In the genomic region with DNA sequence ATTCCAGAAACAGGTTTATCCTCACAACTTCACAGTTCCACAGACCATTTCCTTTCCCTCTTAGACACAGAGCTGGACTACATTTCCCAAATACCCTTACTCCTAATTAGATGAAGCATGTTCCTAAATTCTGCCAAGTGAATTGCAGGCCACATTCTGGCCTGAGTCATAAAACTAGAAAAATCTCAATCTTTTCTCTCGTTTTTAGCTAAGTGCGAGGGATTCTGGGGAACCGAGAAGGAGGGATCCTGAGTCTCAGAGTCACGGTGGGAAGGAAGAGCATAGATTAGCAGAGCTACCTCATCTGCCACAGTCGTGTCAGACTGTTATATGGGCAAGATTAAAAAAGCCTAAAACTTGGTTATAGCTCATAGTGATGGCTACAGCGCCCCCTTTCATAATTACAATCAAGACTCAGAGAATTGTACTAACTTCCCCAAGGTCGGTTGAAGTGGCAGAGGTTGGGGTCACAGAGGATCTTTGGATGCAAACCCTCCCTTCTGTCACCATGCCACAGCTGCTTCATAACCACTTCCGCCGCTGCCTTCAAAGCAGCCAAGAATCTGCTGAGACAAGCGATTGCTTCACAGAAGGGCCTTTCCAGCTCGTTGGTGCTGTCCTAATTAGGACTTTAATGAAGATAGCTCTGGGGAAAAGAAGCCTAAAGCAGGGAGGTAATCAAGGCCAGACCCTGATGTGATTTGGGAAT, we compare ENCODE assay signal across 10 mouse cellular contexts. TPM values are rescaled to one million over a fixed set of nuclear protein-coding genes. Genes with fewer than 3 reads are reported as not detected.
DNase-seq lines count a peak whose midpoint lies in the region; ATAC-seq and TF ChIP-seq lines count a peak whose summit lies in the region.
"Had no signal": no experiment of that assay in that cellular context is flagged by ENCODE, and none has a peak within 500 bp of the region (broad histone marks: within the 10 kb centered on the region; RNA-seq: fewer than 3 reads in every experiment).

No protein-coding gene starts in this region.

- no peak overlapping the region for H3K9ac ChIP-seq in hindbrain, embryonic 12.5 days
- H3K9ac ChIP-seq in hindbrain, embryonic 11.5 days (ENCODE audit: low read depth, low read length), result no peak overlapping the region
- H3K9ac ChIP-seq in neural tube, embryonic 15.5 days (replicated peaks), result no peak overlapping the region
- H3K9ac ChIP-seq in heart, adult 2 months (ENCODE audit: low read depth, low read length), result no peak overlapping the region
- H3K9ac ChIP-seq: intestine, embryonic 15.5 days had no signal

- WGBS in hindbrain, embryonic 12.5 days, result 69% methylated on average over 11 of the region's 11 CpGs
- 73% methylated on average over 11 of the region's 11 CpGs for WGBS in hindbrain, embryonic 11.5 days
- WGBS in neural tube, embryonic 15.5 days, result 57% methylated on average over 11 of the region's 11 CpGs
- WGBS in heart, adult 2 months, result 66% methylated on average over 11 of the region's 11 CpGs

- no peak for TF ChIP-seq EP300 in heart, adult 2 months (IDR thresholded peaks at IDR 0.05; ENCODE audit: insufficient read depth, low read depth, low read length)

- no peaks in the 10 kb centered on the region; the same call in 1 of the 2 replicates for H3K27me3 ChIP-seq in hindbrain, embryonic 12.5 days
- no peaks in the 10 kb centered on the region for H3K27me3 ChIP-seq in hindbrain, embryonic 11.5 days (ENCODE audit: control insufficient read depth, insufficient read depth, low read length)
- no peaks in the 10 kb centered on the region for H3K27me3 ChIP-seq in neural tube, embryonic 15.5 days (replicated peaks)
- no peaks in the 10 kb centered on the region for H3K27me3 ChIP-seq in heart, adult 2 months (ENCODE audit: control insufficient read depth, insufficient read depth, low read length)
- H3K27me3 ChIP-seq: intestine, embryonic 15.5 days had no signal

- no peak for TF ChIP-seq POLR2A in heart, adult 2 months (IDR thresholded peaks at IDR 0.05; ENCODE audit: insufficient read depth, low read depth, low read length)

- ATAC-seq in hindbrain, embryonic 12.5 days (ENCODE audit: low FRiP score), result no peak
- no peak for ATAC-seq in hindbrain, embryonic 11.5 days (ENCODE audit: low FRiP score)
- ATAC-seq in neural tube, embryonic 15.5 days (ENCODE audit: low FRiP score), result no peak
- ATAC-seq: intestine, embryonic 15.5 days had no signal

- no peaks in the 10 kb centered on the region for H3K36me3 ChIP-seq in hindbrain, embryonic 12.5 days
- H3K36me3 ChIP-seq in hindbrain, embryonic 11.5 days (ENCODE audit: control insufficient read depth, insufficient read depth, low read length), result no peaks in the 10 kb centered on the region
- H3K36me3 ChIP-seq in neural tube, embryonic 15.5 days, result no peaks in the 10 kb centered on the region
- no peaks in the 10 kb centered on the region for H3K36me3 ChIP-seq in heart, adult 2 months (ENCODE audit: control insufficient read depth, insufficient read depth, low read length)
- H3K36me3 ChIP-seq: intestine, embryonic 15.5 days had no signal

- DNase-seq in hindbrain, embryonic 11.5 days (ENCODE audit: low spot score), result no peak
- DNase-seq in brain, adult 2 months (ENCODE audit: low read depth, low spot score), result peak; percentile 39
- DNase-seq in kidney, postnatal 25 days, result peak; percentile 47 to 54
- no peak for DNase-seq in heart, adult 2 months
- no peak for DNase-seq in heart, postnatal 4 days
- no peak for DNase-seq in natural killer cell, adult 2 months (ENCODE audit: low spot score in 2 of 2)
- DNase-seq: adrenal gland, adult 2 months had no signal

- no peak overlapping the region for H3K4me3 ChIP-seq in hindbrain, embryonic 12.5 days
- H3K4me3 ChIP-seq in hindbrain, embryonic 11.5 days (ENCODE audit: low read depth, low read length), result no peak overlapping the region
- H3K4me3 ChIP-seq in neural tube, embryonic 15.5 days (replicated peaks), result no peak overlapping the region
- H3K4me3 ChIP-seq in heart, adult 2 months, result no peak overlapping the region
- H3K4me3 ChIP-seq: intestine, embryonic 15.5 days had no signal

- H3K9me3 ChIP-seq in hindbrain, embryonic 12.5 days (replicated peaks), result no peaks in the 10 kb centered on the region
- H3K9me3 ChIP-seq in hindbrain, embryonic 11.5 days (ENCODE audit: control insufficient read depth, low read length), result no peaks in the 10 kb centered on the region
- H3K9me3 ChIP-seq in neural tube, embryonic 15.5 days (replicated peaks), result no peaks in the 10 kb centered on the region
- H3K9me3 ChIP-seq: intestine, embryonic 15.5 days had no signal

- no peak for TF ChIP-seq CTCF in heart, adult 2 months (IDR thresholded peaks at IDR 0.05)

- H3K27ac ChIP-seq in hindbrain, embryonic 12.5 days, result peak overlapping the region; percentile 70; the same call in 1 of the 2 replicates
- H3K27ac ChIP-seq in hindbrain, embryonic 11.5 days (ENCODE audit: low read depth, low read length), result no peak overlapping the region
- peak overlapping the region; percentile 76; the same call in 1 of the 2 replicates for H3K27ac ChIP-seq in neural tube, embryonic 15.5 days (replicated peaks)
- no peak overlapping the region for H3K27ac ChIP-seq in heart, adult 2 months
- H3K27ac ChIP-seq: intestine, embryonic 15.5 days had no signal

- intact Hi-C loops in heart, adult 2 months (cut with DNase I), result no loop called here

- no peak overlapping the region for H3K4me2 ChIP-seq in hindbrain, embryonic 12.5 days (replicated peaks)
- H3K4me2 ChIP-seq in hindbrain, embryonic 11.5 days (replicated peaks; ENCODE audit: low read depth, low read length), result no peak overlapping the region
- no peak overlapping the region for H3K4me2 ChIP-seq in neural tube, embryonic 15.5 days
- H3K4me2 ChIP-seq: intestine, embryonic 15.5 days had no signal

- peaks cover 38% of the 10 kb centered on the region for H3K4me1 ChIP-seq in hindbrain, embryonic 12.5 days
- H3K4me1 ChIP-seq in hindbrain, embryonic 11.5 days (replicated peaks; ENCODE audit: control insufficient read depth, insufficient read depth, low read length), result 0 out of 2 replicates have a peak, but pooled peaks cover 2% of the 10 kb centered on the region
- peaks cover 43% of the 10 kb centered on the region for H3K4me1 ChIP-seq in neural tube, embryonic 15.5 days
- H3K4me1 ChIP-seq in heart, adult 2 months (ENCODE audit: control insufficient read depth, insufficient read depth, low read length), result no peaks in the 10 kb centered on the region
- H3K4me1 ChIP-seq: intestine, embryonic 15.5 days had no signal

- no peaks in the 10 kb centered on the region for H3K79me2 ChIP-seq in heart, adult 2 months (replicated peaks; ENCODE audit: control insufficient read depth, insufficient read depth, low read length)

RNA-seq across cellular contexts. Expression of gene Kcna6, which starts 28.6 kb away (rescaled TPM):
- polyA plus RNA-seq in hindbrain, embryonic 12.5 days (2016; fragmentation: Nextera tagmentation; extraction: Ambion mirVana), result 12.5 and 13.5 TPM in 2 replicates
- 5.0 and 6.2 TPM in 2 replicates for polyA plus RNA-seq in hindbrain, embryonic 11.5 days (2014; fragmentation: Nextera tagmentation; extraction: Ambion mirVana)
- polyA plus RNA-seq in neural tube, embryonic 15.5 days (2015; fragmentation: Nextera tagmentation; extraction: Ambion mirVana), result 23.7 and 26.5 TPM in 2 replicates
- total RNA-seq in heart, adult 2 months (2021), result 1 to 10 TPM; 1.2 TPM
- 1.1 and 1.2 TPM in 2 replicates for polyA plus RNA-seq in heart, adult 2 months (2012; rRNA removed)
- total RNA-seq in heart, postnatal 4 days (2021), result 1 to 10 TPM; 2.0 to 2.1 TPM

Comparison
In these comparisons a context has a peak if more than half of its experiments do, and no peak if none do; other contexts are left out.
1. H3K27ac ChIP-seq: peak in hindbrain, embryonic 12.5 days (single experiment) and neural tube, embryonic 15.5 days (single experiment); none in hindbrain, embryonic 11.5 days (single experiment) and heart, adult 2 months (single experiment).
2. DNase-seq: peak in brain, adult 2 months (single experiment) and kidney, postnatal 25 days (2 of 2); none in hindbrain, embryonic 11.5 days (single experiment), heart, adult 2 months (0 of 2), heart, postnatal 4 days (single experiment) and natural killer cell, adult 2 months (0 of 2).